Comparison of ENCODE assay signal across 14 mouse cellular contexts in the genomic region with DNA sequence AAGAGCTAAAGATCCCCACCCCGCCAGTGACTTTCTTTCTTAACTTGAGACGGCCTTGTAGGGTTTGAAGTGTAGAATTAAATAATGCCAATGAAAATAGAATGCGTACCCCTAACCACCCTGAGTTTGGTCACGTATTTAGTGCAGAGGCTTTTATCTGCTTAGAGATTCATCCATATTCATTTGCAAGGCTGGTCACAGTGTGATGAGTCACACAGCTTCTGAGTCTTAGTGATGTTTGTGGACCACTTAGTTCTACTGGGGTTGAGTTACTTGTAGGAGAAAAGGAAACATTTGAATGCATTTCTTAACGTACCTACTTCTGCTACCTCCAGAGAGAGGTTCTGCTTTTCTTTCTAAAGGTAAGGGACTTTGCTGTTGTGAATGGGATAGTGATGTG.
"Had no signal": no experiment of that assay in that cellular context is flagged by ENCODE, and none has a peak within 500 bp of the region (broad histone marks: within the 10 kb centered on the region; RNA-seq: fewer than 3 reads in every experiment).

No protein-coding gene starts in this region.

- H3K9me3 ChIP-seq: megakaryocyte, embryonic 14.5 days; midbrain, embryonic 13.5 days; midbrain, embryonic 15.5 days; neural tube, embryonic 12.5 days; stomach, embryonic 15.5 days had no signal

- H3K4me1 ChIP-seq: midbrain, embryonic 13.5 days; midbrain, embryonic 15.5 days; neural tube, embryonic 12.5 days; stomach, embryonic 15.5 days had no signal

- H3K27me3 ChIP-seq: megakaryocyte, embryonic 14.5 days; midbrain, embryonic 13.5 days; midbrain, embryonic 15.5 days; neural tube, embryonic 12.5 days; stomach, embryonic 15.5 days had no signal

- H3K27ac ChIP-seq: midbrain, embryonic 13.5 days; midbrain, embryonic 15.5 days; neural tube, embryonic 12.5 days; stomach, embryonic 15.5 days; stomach, postnatal 0 days had no signal

- H3K4me2 ChIP-seq: lung, embryonic 14.5 days; midbrain, embryonic 11.5 days; midbrain, embryonic 13.5 days; midbrain, embryonic 15.5 days; neural tube, embryonic 12.5 days; stomach, embryonic 15.5 days had no signal

- ATAC-seq: midbrain, embryonic 13.5 days; midbrain, embryonic 15.5 days had no signal

- H3K9ac ChIP-seq: lung, embryonic 14.5 days; midbrain, embryonic 13.5 days; midbrain, embryonic 15.5 days; neural tube, embryonic 12.5 days; stomach, embryonic 15.5 days had no signal

- DNase-seq: lung, adult 18-20 months; lung, embryonic 14.5 days; lung, postnatal 10 days; lung, postnatal 4 days; right cerebral cortex, postnatal 14 days; thymus, postnatal 14 days; thymus, postnatal 36 days had no signal

- H3K4me3 ChIP-seq: megakaryocyte, embryonic 14.5 days; midbrain, embryonic 13.5 days; midbrain, embryonic 15.5 days; neural tube, embryonic 12.5 days; stomach, embryonic 15.5 days had no signal
